Mouse (Mus musculus): ENCODE measurements around the gene Jade3. TPM values are rescaled to one million over a fixed set of nuclear protein-coding genes. Genes with fewer than 3 reads are reported as not detected.

Jade3 gene
- polyA plus RNA-seq, 1 experiment from 2014 or later = 12.4 TPM

DNA sequence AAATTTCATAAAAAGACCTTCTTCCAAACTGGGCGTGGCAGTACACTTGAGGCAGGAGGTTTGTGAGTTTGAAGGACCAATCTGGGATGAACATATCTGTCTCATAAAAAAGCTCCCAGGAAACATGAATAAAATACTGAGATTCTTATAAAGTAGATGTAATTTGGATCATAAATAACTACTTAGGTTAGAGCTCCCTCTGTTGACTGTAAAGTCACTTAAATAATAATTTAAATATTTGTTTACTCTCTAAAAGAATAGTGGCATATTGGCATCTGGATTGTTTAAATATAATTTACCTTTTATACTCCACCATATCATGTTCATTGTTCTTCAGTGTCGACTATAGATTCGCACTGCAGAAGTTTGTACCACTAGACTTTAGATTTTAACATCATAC, 72.2 kb downstream of the Jade3 start:
- ATAC-seq (ENCODE audit: insufficient number of reproducible peaks, low FRiP score, low TSS enrichment, low read depth) = no peak

DNA sequence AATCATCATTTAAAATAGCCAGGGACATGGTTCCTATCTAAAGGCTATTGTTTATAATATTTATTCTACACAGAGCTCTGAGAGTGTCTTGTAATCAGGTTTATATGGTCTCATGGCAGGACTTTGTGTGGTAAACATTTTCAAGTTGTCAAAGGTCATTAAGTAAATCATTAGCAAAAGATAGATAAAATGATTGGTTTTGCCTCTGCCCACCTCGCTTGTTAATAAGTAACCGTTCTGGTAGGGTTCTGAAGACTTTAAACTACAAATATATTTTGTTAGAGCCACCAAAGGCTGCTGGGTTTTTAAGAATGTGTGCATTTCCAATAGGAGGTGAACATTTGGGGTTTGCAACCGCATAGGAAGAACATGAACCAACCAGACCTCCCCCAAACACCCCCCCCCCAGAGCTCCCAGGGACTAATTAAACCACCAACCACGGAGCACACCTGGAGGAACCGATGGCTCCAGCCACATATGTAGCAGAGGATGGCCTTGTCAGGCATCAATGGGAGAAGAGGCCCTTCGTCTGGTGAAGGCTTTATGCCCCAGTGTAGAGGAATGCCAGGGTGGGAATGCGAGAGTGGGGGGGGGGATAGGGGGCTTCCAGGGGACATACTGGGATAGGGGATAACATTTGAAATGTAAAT, 94.9 kb downstream of the Jade3 start:
- H3K9ac ChIP-seq (ENCODE audit: low read length) = no peak overlapping the region
- H3K4me3 ChIP-seq (ENCODE audit: low read depth, low read length) = no peak overlapping the region
- DNase-seq (ENCODE audit: low spot score) (no peak), ATAC-seq (ENCODE audit: insufficient number of reproducible peaks, low FRiP score, low TSS enrichment, low read depth) (no peak)
- no peaks in the 10 kb centered on the region for H3K9me3 ChIP-seq (ENCODE audit: control insufficient read depth, low read length)
- no peaks in the 10 kb centered on the region for H3K4me1 ChIP-seq (ENCODE audit: control insufficient read depth, insufficient read depth, low read length)
- WGBS = 72% methylated on average over 7 of the region's 7 CpGs
- H3K27ac ChIP-seq (replicated peaks; ENCODE audit: low read depth, low read length) = no peak overlapping the region
- no peak overlapping the region for H3K4me2 ChIP-seq (ENCODE audit: low read depth, severe bottlenecking)
- no peaks in the 10 kb centered on the region for H3K27me3 ChIP-seq (ENCODE audit: control insufficient read depth, insufficient read depth, low read length)
- no peaks in the 10 kb centered on the region; the same call in 1 of the 2 replicates for H3K36me3 ChIP-seq (ENCODE audit: control insufficient read depth, insufficient read depth, low read length)

More for the DNA sequence above, 72.2 kb downstream of the Jade3 start:
- 86% methylated on average over 3 of the region's 3 CpGs for WGBS
- Histone ChIP-seq H3K27ac (replicated peaks; ENCODE audit: low read depth, low read length) (no peak overlapping the region), H3K4me2 (ENCODE audit: low read depth, severe bottlenecking) (no peak overlapping the region), H3K4me1 (ENCODE audit: control insufficient read depth, insufficient read depth, low read length) (no peaks in the 10 kb centered on the region), H3K36me3 (ENCODE audit: control insufficient read depth, insufficient read depth, low read length) (no peaks in the 10 kb centered on the region), H3K9me3 (ENCODE audit: control insufficient read depth, low read length) (no peaks in the 10 kb centered on the region), H3K27me3 (ENCODE audit: control insufficient read depth, insufficient read depth, low read length) (no peaks in the 10 kb centered on the region), H3K9ac (ENCODE audit: low read length) (no peak overlapping the region), H3K4me3 (ENCODE audit: low read depth, low read length) (no peak overlapping the region)
- no peak for DNase-seq (ENCODE audit: low spot score)

DNA sequence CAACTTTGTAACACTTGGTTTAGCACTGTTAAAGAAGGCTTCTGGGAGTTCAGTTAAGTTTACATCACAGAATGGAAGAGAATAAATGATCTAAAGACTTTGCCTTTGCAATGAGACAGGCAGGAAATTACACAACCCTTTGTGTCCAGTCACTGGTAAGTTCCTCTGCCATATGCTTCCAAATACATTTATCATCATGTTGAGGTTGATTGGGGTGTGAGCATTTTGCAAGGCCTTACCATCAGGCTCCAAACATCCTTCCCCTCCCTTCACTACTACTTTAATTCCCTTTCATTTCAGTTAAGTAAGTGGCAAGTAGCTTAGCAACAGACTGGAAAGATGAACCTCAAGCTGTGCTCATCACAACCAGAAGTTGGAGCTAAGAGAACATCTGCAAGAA, 96.1 kb downstream of the Jade3 start:
- Histone ChIP-seq H3K4me3 (ENCODE audit: low read depth, low read length) (no peak overlapping the region), H3K27me3 (ENCODE audit: control insufficient read depth, insufficient read depth, low read length) (no peaks in the 10 kb centered on the region), H3K9ac (ENCODE audit: low read length) (no peak overlapping the region), H3K9me3 (ENCODE audit: control insufficient read depth, low read length) (no peaks in the 10 kb centered on the region), H3K27ac (replicated peaks; ENCODE audit: low read depth, low read length) (no peak overlapping the region), H3K36me3 (ENCODE audit: control insufficient read depth, insufficient read depth, low read length) (no peaks in the 10 kb centered on the region; the same call in 1 of the 2 replicates), H3K4me2 (ENCODE audit: low read depth, severe bottlenecking) (no peak overlapping the region), H3K4me1 (ENCODE audit: control insufficient read depth, insufficient read depth, low read length) (no peaks in the 10 kb centered on the region)
- no peak for DNase-seq (ENCODE audit: low spot score)
- no peak for ATAC-seq (ENCODE audit: insufficient number of reproducible peaks, low FRiP score, low TSS enrichment, low read depth)

DNA sequence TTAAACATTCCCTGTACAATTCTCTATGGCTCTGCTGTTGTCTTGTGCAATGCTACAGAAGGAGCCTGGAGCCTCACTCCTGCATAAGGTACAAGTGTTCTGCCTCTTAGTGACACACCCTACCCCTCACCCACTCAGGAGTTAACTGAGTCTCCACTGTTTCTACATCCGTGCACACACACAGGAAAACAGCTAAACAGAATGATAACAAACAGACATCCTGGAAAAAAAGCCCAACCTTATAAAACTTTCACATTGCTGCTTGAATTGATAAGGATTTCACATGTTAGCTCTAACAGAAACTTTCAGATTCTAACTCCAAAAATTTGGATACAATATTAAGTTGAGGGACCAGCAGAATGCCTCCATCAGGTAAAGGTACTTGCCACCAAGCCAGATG, 107.1 kb downstream of the Jade3 start:
- Histone ChIP-seq H3K4me2 (ENCODE audit: low read depth, severe bottlenecking) (no peak overlapping the region), H3K4me1 (ENCODE audit: control insufficient read depth, insufficient read depth, low read length) (no peaks in the 10 kb centered on the region), H3K4me3 (ENCODE audit: low read depth, low read length) (no peak overlapping the region), H3K36me3 (ENCODE audit: control insufficient read depth, insufficient read depth, low read length) (no peaks in the 10 kb centered on the region), H3K9me3 (ENCODE audit: control insufficient read depth, low read length) (no peaks in the 10 kb centered on the region), H3K9ac (ENCODE audit: low read length) (no peak overlapping the region), H3K27ac (replicated peaks; ENCODE audit: low read depth, low read length) (no peak overlapping the region), H3K27me3 (ENCODE audit: control insufficient read depth, insufficient read depth, low read length) (no peaks in the 10 kb centered on the region)
- no peak for ATAC-seq (ENCODE audit: insufficient number of reproducible peaks, low FRiP score, low TSS enrichment, low read depth)
- DNase-seq (ENCODE audit: low spot score) = no peak
- 71% methylated on average over 1 of the region's 1 CpGs for WGBS

DNA sequence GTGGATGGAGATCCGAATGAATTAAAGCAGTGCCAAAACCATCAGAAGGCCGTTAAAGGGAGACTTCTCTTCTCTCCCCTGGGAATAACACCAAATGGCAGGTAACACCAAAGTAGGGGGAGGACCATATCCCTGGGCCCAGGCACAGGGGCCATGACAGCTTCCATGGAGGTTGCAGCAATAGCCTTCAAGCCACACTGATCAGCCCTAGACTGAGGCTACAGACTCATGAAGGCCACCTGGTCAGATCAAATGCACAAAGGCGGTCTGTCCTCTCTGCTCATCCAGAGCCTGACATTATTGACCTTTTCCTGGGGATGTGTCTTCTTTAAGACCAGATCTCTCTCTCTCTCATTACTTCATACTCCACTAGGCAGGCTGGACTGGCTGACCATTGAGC, 118.4 kb downstream of the Jade3 start:
- Histone ChIP-seq H3K4me1 (ENCODE audit: control insufficient read depth, insufficient read depth, low read length) (no peaks in the 10 kb centered on the region), H3K27ac (replicated peaks; ENCODE audit: low read depth, low read length) (no peak overlapping the region), H3K27me3 (ENCODE audit: control insufficient read depth, insufficient read depth, low read length) (no peaks in the 10 kb centered on the region), H3K9ac (ENCODE audit: low read length) (no peak overlapping the region), H3K36me3 (ENCODE audit: control insufficient read depth, insufficient read depth, low read length) (no peaks in the 10 kb centered on the region), H3K4me3 (ENCODE audit: low read depth, low read length) (no peak overlapping the region), H3K9me3 (ENCODE audit: control insufficient read depth, low read length) (no peaks in the 10 kb centered on the region), H3K4me2 (ENCODE audit: low read depth, severe bottlenecking) (no peak overlapping the region)
- 77% methylated on average over 3 of the region's 3 CpGs for WGBS
- ATAC-seq (ENCODE audit: insufficient number of reproducible peaks, low FRiP score, low TSS enrichment, low read depth) (no peak), DNase-seq (ENCODE audit: low spot score) (no peak)

DNA sequence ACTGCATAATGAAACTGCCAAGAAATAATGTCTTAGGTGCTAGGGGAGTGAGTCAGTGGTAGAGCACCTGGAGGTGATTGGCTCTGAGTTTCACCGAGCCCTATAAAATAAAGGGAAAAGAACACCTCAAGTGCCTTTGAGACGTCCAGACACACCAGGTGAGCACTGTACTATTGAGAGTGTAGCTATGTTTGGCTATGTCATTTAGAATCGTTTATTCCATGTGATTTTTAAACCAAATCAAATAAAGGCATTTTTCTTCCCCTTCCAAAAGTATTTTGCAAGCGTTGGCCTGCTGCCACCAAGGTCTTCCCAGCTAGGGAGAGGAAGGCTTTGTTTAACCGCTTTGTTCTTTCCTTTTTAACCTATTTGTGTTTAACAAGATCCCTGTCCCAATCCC, 122.1 kb downstream of the Jade3 start:
- WGBS = 67% methylated on average over 5 of the region's 5 CpGs
- no peak overlapping the region for H3K4me3 ChIP-seq (ENCODE audit: low read depth, low read length)

DNA sequence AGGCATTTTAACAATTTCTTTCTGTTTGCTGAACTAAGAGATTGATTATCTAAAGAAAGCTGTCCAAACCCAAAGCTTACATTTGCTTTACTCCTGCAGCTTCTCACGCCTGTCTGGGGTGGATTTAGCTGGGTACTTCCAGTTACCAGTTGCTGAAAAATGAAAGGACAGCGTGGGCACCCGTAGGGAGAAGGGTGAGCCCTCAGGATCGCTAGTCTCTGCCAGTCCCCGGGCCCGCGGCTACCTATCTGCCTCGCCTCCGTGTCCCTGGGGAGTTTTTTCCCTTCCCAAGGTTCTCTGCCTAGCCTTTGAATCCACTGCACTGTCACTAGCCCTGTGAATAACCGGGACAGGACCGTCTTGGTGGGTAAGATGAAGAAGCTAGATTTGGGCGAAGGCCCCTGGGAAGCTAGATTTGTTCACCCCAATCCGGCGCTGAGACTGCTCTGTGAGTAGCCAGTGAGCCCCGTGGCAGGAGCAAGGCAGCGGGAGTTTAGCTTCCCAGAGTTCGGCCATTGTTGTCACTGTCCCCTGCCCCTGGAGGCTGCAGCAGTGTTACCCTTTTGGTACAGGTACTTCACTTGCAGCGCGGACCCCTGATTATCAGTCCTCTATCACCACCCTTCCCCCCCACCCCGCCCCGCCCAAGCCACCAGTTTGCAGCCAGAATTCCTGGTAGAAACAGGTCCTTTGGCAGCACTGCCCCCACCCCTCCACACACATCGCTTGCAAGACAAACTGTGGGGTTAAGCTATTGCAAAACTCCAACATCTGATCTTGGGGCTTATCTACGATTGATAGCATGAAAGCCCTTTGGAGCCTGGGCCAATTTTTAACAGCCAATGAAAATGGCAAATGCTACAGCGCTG, 122.8 kb downstream of the Jade3 start:
- Histone ChIP-seq H3K9me3 (ENCODE audit: control insufficient read depth, low read length) (no peaks in the 10 kb centered on the region), H3K4me2 (ENCODE audit: low read depth, severe bottlenecking) (peak overlapping the region; percentile 41), H3K9ac (ENCODE audit: low read length) (peak overlapping the region; percentile 34), H3K4me3 (ENCODE audit: low read depth, low read length) (0 out of 2 replicates have a peak overlapping the region, but pooled peaks have one; percentile 14), H3K27ac (replicated peaks; ENCODE audit: low read depth, low read length) (no peak overlapping the region), H3K27me3 (ENCODE audit: control insufficient read depth, insufficient read depth, low read length) (no peaks in the 10 kb centered on the region), H3K4me1 (ENCODE audit: control insufficient read depth, insufficient read depth, low read length) (no peaks in the 10 kb centered on the region), H3K36me3 (ENCODE audit: control insufficient read depth, insufficient read depth, low read length) (no peaks in the 10 kb centered on the region)
- 29% methylated on average over 24 of the region's 24 CpGs for WGBS
- ATAC-seq (ENCODE audit: insufficient number of reproducible peaks, low FRiP score, low TSS enrichment, low read depth) (no peak), DNase-seq (ENCODE audit: low spot score) (peak; percentile 26)

More for the DNA sequence above, 122.1 kb downstream of the Jade3 start:
- Histone ChIP-seq H3K36me3 (ENCODE audit: control insufficient read depth, insufficient read depth, low read length) (no peaks in the 10 kb centered on the region), H3K4me1 (ENCODE audit: control insufficient read depth, insufficient read depth, low read length) (no peaks in the 10 kb centered on the region), H3K4me2 (ENCODE audit: low read depth, severe bottlenecking) (peak overlapping the region; percentile 41; the same call in 1 of the 2 replicates), H3K27ac (replicated peaks; ENCODE audit: low read depth, low read length) (no peak overlapping the region), H3K27me3 (ENCODE audit: control insufficient read depth, insufficient read depth, low read length) (no peaks in the 10 kb centered on the region), H3K9me3 (ENCODE audit: control insufficient read depth, low read length) (no peaks in the 10 kb centered on the region), H3K9ac (ENCODE audit: low read length) (no peak overlapping the region)
- DNase-seq (ENCODE audit: low spot score) (no peak), ATAC-seq (ENCODE audit: insufficient number of reproducible peaks, low FRiP score, low TSS enrichment, low read depth) (no peak)

DNA sequence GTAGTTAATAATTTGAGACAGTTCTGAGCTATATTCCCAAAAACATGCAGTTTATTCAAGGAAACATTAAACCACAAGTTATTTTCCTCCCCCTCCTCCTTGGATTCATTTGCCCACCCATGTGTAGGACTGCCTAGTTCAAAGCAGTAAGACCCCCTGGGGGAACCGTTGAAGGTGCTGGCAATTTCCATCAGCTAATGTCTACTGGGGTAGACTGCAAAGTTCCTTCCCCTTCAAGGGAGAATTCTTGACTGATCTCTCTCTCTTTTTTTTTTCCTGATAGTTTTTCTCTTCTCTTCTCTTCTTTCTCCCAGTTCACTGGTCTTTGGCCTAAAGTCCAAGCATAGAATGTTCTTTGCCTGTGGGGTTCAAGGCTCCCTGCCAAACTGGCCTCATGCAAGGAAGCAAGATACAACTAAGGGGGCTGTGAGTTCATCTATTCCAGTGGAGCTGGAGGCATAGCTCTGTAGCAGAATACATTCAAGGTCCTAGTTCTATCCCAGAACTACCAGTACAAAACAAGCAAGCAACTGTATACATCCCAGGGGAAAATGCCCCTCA, 123.5 kb downstream of the Jade3 start:
- H3K9ac ChIP-seq (ENCODE audit: low read length) = no peak overlapping the region
- H3K27me3 ChIP-seq (ENCODE audit: control insufficient read depth, insufficient read depth, low read length) = no peaks in the 10 kb centered on the region
- H3K27ac ChIP-seq (replicated peaks; ENCODE audit: low read depth, low read length) = no peak overlapping the region
- H3K4me3 ChIP-seq (ENCODE audit: low read depth, low read length) = no peak overlapping the region
- ATAC-seq (ENCODE audit: insufficient number of reproducible peaks, low FRiP score, low TSS enrichment, low read depth) (no peak), DNase-seq (ENCODE audit: low spot score) (no peak)
- no peaks in the 10 kb centered on the region for H3K9me3 ChIP-seq (ENCODE audit: control insufficient read depth, low read length)
- no peaks in the 10 kb centered on the region for H3K4me1 ChIP-seq (ENCODE audit: control insufficient read depth, insufficient read depth, low read length)
- H3K4me2 ChIP-seq (ENCODE audit: low read depth, severe bottlenecking) = no peak overlapping the region
- WGBS = 38% methylated on average over 1 of the region's 1 CpGs
- no peaks in the 10 kb centered on the region for H3K36me3 ChIP-seq (ENCODE audit: control insufficient read depth, insufficient read depth, low read length)
